Mouse (Mus musculus): Measurements from ENCODE around the gene Ypel3.
"Not testable (repeated sequence)": the region's sequence is repeated elsewhere in the genome, so short reads cannot be mapped to it uniquely, and the experiment has no call there.

Ypel3 gene

DNA sequence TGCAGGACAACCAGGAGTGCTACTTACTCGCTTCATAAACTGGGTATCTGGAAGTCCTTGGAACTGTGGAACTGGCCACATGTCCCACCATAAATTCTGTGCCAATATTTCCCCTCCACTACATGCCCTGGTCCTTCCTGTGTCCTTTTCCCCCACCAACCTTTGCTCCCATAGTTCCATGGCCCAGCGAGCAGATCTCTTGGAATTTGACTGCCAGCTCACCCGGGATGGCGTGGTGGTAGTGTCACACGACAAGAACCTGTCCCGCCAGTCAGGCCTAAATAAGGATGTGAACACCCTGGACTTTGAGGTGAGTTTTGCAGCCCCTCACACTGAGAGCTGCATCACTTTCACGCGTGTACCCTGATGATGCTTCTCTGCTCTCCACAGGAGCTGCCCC lies 9.8 kb upstream of the Ypel3 start:
- no peak for DNase-seq

DNA sequence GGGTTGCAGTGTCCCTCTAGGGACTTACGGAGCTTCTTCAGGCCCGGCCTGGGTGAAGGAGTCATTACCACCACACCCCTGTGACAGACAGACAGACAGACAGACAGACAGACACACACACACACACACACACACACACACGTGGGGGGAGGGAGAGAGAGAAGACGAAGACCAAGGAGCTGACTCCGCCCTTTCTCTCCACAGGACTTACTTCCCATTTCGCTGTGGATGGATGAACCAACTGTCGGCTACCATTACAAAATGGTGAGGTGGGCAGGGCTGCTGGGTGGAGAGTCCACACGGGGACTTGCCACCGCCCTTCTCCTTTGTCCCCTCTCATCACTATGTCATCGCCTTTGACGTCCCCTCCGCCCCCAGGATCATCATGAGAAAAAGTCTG lies 6.0 kb upstream of the Ypel3 start:
- no peak for DNase-seq

DNA sequence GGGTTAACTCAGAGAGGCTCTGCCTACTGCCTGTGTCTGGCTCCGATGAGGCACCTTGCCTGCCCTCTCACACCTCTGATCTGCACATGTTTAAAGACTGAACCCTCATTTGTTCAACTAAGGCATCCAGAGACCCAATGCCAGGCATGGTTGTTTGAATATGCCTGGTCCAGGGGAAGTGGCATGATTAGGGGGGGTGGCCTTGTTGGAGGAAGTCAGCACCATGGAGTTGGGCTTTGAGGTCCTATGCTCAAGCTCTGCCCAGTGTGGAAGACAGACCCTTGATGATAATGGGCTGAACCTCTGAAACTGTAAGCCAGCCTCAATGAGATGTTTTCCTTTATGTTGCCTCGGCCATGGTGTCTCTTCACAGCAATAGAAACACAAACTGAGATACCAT lies 3.4 kb upstream of the Ypel3 start:
- no peak for DNase-seq

DNA sequence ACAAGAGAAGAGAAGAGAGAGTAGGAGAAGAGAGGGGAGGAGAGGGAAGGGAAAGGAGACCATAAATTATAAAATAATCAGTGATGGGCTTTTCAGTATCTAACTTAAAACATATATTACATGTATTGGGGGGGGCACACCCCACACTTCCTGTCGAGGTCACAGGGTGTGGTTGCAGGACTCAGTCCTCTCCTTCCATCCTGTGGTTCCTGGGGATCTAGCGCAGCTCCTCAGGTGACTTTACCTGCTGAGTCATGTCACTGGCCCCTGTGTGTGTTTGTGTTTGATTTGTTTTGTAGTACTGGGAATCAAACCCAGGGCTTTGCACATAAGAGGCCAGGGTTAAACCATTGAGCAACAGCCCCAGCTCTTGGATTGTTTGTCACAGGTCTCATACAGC lies 2.3 kb upstream of the Ypel3 start:
- DNase-seq, result no peak

DNA sequence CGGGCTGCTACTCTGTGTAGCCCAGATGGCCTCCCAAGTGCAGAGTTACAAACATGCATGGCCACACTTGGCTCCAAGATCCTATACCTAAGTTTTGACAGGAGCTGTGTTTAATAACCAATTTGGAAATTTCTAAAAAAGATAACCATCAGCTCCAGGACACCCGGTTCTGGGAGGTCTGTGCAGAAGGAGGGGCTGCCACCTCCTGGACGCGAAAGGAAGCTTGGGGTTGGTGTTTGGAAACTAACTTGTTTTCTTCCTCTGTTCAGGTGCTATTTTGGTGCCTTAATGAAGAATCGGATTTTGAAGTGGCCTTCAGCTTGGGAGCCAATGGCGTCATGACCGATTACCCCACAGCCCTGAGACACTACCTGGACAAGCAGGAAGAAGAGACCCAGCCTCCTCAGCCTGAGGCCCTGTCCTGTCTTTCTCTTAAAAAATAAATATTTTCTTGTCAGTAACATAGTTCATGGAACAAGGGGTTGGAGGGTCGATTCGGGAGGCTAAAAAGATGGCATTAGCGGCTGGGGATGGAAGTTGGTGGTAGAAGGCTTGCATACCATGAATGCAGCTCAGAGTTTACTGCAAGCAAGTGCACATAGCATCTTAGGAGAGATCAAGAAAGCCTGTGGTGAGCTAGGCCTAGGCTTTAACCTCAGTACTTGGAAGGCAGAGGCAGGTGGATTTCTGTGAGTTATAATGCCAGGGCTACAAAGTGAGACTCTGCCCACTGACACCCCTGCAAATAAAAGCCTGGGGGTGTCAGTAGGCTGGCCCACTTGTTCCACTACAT lies 1.4 kb upstream of the Ypel3 start:
- no peak for DNase-seq

DNA sequence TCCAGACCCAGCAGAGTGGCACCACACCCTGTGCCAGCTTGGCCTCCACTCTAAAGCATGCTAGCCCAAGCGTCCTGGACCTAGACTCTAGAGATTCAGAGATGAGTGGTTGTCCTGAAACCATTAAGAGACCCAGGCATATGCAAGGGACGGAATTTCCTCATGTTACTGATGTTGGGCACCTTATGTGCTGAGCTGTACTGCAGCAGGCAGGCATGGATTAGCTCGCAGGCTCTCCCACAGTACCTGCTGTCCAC lies 849 bp upstream of the Ypel3 start:
- no peak for DNase-seq

DNA sequence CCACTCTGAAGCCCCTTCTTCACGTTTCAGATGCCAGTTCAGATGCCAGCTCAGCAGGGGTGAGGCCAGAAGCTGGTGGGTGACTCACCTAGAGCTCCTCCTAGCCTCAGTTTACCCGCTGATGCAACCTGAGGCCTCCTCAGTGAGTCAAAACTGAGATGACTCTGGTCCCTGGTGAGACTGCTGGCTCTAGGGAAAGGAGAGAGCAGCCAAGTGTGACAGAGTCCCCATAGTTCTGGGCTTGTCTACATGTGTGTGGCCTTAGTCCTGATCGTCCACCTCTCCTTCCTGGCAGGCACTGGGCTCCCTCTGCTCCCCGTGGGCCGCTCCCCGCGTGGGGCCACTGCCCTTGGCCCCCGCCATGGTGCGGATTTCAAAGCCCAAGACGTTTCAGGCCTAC lies 721 bp downstream of the Ypel3 start:
- DNase-seq, result peak in 1 of 2 experiments; percentile 44

DNA sequence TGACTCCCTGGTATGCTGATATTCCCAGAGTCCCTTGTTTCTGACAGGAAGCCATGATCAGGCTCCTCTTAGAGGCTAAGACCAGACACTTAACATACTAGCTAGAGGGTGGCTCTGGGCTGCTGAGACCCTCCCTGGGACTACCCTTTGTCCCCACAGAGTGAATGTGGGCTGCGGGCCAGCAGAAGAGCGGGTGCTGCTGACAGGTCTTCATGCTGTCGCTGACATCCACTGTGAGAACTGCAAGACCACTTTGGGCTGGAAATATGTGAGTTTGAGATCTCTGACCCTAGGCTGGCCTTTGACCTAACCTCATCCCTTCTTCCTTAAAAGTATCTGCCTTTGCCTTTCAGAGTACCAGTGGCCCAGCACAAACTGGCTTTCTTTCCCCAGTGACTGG lies 1.4 kb downstream of the Ypel3 start:
- no peak for DNase-seq

DNA sequence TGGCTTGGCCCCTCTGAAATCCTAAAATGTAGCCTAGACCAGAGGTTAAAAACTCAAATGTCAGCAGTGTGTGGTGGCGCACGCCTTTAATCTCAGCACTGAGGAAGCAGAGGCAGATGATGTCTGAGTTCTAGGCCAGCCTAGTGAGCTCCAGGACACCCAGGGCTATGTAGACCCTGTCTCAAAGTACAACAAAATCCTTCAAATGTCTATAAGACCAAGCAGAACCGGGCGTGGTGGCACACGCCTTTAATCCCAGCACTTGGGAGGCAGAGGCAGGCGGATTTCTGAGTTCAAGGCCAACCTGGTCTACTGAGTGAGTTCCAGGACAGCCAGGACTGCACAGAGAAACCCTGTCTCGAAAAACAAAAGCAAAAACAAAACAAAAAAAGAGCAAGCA lies 2.3 kb downstream of the Ypel3 start:
- DNase-seq, result not testable (repeated sequence)

DNA sequence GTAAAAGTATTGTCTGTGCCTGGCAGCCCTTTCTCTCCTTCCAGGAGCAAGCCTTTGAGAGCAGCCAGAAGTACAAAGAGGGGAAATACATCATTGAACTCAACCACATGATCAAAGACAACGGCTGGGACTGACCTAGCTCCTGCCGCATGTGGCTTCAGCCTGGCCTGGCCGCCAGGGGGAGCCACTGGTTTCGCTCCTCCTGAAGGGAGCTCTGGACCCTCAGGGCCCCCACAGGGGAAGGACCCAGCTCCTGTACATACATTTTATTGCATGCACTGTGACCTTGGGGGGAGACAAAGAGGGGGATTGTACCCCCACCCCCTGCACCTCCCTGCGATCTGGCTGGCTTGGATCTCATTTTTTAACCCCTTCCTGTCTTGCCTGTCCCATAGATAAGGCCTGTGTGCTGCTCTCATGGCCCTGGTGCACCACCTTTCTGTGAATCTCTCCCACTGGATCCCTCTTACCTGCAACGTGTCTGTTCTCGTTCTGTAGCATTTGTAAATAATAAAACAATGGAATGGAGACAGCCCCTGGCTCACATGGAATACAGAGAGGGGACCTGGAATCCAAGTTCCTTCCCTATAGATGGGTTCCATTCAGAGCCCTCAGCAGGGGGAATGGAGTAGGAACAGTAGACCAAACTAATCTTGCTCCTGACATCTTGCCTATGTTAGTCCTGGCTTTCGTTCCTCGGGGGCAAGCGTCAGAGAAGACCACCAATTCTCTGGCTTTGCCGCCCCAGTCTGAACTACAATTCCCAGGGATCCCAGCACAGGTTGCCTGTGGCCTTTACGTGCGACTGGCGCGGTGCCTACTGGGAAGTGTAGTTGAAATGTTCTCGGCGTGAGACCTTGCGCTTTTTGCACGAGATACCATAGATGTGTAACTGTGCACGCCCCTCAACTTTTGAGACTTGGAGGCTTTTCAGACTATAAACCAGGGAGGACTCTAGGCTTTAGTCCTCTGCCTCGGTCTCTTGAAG lies 3.5 kb downstream of the Ypel3 start:
- peak; percentile 80 to 87 for DNase-seq

DNA sequence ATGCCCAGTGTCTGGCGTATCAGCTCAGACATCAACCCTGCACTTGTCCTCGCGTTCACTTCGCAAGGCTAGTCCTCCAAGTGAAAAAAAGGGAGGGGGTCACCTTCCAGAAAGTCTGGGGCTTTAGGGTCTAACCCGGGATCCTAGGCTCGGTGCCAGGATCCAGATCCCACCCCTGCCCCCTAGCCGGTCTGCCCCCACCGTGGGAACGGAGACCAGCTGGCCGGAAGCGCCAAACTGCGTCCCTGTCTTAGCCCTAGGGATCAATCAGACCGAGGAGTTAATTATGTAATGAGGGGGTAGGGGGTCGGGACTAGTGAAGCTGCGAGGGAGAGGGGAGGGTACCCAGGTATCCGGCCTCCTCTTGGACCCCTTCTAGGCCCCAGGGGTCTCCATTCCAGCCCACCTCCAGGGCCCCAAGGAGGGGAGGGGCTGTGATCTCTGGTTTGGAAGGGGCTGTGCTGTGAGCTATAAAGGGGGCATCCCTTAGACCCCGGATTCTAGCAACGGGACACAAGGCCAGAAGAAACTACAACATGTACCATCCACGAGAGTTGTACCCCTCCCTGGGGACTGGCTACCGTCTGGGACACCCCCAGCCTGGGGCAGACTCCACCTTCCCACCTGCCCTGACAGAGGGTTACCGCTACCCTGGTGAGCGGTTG lies 4.3 kb downstream of the Ypel3 start, which contains the start of gene Tbx6:
TSS of gene Tbx6 (plus strand) at position 513 of the 665 bp plus-strand sequence.
- DNase-seq, result no peak

DNA sequence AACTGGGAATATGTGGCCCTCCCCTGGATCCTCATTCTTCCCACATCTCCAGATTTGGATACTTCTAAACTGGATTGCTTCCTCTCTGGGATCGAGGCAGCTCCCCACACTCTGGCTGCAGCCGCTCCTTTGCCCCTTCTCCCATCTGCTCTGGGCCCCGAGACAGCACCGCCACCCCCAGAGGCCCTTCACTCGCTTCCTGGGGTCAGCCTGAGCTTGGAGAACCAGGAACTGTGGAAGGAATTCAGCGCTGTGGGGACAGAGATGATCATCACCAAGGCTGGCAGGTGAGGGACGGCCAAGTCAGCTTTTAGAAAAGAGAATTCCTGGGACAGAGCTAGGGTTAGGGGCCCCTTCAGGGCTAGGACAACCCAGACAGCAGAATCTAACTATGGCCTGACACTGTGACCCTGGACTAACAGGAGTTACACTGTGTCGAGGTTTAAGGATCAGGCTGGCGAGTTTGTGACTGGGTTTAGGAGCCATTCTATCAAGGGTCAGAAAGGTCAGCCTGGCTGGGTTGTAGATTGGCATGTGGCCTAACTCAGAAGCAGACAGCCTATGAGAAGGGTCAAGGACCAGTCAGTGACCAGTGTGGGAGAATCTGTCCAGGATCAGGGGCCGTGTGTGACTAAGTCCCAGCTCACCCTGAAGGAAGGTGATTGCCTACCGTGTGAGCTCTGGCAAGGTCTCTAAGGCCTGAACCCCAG lies 5.1 kb downstream of the Ypel3 start:
- DNase-seq, result no peak

DNA sequence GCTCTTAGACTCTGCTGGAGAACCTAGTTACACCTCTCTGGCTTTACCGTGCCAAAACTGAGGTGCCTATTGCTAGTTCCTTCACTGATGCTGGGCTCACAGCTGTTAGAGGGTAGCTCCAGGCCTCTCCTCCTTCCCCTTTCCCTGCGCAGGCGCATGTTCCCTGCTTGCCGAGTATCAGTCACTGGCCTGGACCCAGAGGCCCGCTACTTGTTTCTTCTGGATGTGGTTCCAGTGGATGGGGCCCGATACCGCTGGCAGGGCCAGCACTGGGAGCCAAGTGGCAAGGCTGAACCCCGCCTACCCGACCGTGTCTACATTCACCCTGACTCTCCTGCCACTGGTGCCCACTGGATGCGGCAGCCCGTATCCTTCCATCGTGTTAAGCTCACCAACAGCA lies 5.9 kb downstream of the Ypel3 start:
- DNase-seq, result no peak

DNA sequence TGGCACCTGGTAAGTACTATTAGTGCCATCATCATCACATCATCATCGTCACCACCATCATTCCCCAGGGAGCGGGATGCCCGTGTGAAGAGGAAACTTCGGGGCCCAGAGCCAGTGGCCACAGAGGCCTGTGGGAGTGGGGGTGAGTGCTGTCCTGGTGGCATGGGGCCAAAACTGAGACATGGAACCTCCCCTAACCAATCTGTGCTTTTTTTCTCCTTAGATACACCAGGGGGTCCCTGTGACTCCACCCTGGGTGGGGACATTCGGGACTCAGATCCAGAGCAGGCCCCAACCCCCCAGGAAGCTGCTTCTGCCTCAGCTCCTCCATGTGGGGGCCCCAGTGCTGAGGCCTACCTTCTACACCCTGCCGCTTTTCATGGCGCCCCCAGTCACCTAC lies 7.7 kb downstream of the Ypel3 start:
- DNase-seq, result no peak

DNA sequence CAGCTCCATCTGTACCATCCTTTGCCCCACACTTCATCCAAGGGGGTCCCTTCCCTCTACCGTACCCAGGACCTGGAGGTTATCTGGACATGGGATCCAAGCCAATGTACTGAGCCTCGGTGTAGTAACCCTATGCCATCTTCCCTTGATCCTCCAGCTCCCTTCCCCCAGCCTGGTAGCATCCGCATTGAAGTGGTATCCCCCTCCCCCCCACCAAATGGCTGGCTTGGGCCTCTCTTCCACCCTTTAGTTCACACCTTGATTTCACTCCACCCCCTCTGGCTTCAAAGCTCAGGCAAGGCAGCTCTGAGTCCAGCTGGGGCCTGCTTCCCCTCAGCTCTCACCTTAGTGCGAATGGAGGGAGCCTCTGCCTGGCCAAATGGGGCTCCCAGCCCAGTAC lies 8.3 kb downstream of the Ypel3 start:
- DNase-seq, result no peak

DNA sequence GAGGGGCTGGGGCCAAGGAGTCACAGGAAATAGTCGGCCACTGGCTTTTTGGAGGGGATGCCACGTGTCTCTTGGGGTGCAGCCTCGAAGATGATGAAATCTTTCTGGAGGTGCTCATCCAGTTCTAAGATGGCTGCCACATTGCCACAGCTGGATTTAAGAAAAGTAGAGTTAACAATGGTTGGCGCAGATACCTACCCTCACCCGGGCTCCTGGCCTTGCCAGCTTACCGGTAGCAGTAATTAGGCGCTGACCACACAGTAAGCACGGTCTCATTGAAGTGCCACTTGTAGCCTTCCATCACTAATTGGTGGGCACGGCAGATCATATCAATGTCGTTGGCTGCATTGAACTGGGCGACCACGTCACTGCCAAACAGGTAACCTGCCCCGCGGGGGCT lies 9.4 kb downstream of the Ypel3 start:
- no peak for DNase-seq

DNA sequence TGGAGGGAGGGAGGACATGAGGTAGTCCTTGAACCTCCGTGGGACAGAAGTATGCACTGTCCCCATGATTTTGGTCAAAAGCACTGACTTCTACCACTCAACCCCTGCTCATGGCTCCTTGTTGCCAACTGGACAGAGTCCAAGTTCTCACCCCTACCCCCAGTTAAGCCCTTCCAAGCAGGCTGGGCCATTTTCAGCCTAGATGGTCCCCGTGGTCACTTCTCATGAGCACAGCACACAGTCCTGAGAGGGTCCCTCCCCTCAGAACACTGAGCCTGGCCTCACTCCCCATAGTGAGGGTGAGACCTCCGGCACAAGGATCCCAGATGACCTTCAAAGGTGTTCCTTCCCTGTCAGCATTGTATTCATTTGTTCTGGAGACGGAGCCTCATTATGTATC lies 12.4 kb downstream of the Ypel3 start:
- no peak for DNase-seq

DNA sequence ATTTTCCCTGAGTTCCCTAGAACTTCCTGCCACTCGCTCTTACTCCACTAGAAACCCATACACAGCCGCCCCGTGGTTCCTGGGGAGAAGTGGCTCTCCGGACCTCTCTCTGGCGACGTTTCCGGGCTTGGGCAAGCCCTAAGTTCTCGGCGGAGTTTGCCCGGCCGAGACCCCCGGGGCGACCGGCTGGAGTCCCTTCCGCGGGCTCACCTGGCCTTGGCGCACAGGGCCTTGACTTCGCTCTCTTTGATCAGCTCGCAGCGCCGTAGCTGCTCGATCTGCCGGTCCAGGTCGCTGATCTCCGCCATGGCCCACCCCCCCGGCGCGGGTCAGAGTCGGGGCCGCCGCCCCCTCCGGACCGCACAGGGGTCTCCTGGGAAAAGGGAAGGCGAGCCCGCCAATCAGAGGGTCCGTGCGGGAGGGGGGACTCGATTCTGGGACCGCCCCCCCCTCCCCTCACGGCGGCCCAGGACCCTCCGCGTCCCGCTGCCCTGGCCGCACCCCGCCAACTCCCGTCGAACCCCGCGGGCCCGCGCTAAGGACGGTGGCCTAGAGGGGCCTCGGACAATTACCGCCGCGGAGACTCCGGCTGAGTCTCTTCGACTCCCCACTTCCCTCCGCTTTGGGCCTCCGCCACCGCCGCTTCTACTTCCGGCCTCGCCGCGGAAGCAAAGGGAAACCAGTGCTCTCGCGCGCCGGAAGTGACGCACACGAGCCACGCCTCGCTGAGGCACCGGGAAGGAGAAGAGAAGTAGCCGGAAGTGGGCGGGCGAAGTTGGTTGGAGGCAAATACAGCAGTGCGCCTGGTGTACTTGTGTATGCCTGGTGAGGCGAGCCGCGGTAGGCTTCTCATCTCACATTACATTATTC lies 15.3 kb downstream of the Ypel3 start, which contains the start of gene Ppp4c:
TSS of gene Ppp4c (minus strand) at position 646 of the 870 bp plus-strand sequence.
- peak; percentile 96 for DNase-seq

DNA sequence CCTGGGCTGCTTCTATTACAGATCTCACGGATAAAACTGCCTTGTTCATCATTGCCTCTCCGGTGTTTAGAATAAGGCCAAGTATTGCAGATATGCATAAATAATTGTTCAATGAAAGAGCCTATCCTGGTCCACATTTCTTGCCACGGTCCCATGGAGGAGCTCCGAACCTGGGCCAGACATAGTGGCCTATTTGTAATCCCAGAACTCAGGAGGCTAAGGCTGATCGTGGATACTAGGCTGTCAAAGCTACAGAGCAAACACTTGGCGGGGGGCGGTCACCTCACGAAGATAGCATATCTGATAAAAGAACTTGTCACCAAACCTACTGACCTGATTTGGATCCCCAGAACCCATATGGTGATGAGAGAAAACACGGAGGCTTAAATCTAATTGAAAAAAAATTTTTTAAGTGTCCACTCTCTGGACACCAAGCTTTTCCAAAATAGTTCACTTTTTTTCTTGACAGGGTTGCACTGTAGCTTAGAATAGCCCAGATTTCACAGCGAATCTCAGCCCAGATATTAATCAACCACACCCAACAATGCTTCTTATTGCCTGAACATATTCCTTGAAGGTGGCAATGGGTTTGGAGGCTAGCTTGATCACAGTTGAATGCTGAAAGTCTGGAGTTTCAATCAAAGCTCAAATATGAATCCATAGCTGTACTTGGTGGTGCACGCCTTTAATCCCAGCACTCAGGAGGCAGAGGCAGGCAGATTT lies 16.1 kb downstream of the Ypel3 start:
- no peak for DNase-seq

DNA sequence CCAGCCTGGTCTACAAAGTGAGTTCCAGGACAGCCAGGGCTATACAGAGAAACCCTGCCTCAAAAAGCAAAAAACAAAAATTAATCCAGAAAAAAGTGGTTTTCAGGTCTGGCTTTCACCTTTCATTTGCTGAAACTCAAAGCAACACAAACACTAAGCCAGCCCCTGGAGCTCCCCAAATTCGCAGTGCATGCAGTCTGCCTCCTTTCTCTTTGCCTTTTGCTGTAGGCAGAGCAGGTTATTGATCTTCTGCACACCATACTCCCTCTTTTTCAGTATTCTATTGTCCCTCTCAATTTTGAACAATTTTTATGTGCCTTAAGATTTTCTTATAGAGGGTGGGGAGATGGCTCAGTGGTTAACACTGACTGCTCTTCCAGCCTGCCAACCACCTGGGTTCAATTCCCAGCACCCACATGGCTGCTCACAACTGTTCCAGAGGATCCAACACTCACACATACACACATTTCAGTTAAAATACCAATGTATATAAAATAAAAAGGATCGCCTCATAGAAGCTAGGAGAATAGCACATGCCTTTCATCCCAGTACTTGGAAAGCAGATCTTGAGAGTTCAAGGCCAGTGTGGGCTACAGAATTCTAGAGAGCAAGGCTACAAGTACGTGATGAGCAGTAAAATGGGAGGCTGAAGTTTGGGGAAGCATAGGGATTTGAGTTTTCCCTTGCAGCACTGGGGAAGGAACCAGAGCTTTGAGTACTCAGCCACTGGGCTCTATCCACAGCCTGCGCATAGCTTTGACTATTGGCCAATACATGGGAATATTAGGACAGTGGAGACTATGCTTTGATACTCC lies 16.9 kb downstream of the Ypel3 start:
- DNase-seq, result no peak
